Mouse (Mus musculus): ENCODE data around the gene Esr2.

- TF ChIP-seq POLR2A (IDR thresholded peaks at IDR 0.05; ENCODE audit: control insufficient read depth in 1 of 2, insufficient read depth in 1 of 2, low read depth in 1 of 2, low read length in 2 of 2, poor library complexity in 1 of 2), result no peak
- no peak for TF ChIP-seq POLR2AphosphoS2 (IDR thresholded peaks at IDR 0.05; ENCODE audit: low read length)
- TF ChIP-seq MEF2A (IDR thresholded peaks at IDR 0.05; ENCODE audit: extremely low read depth, insufficient replicate concordance, low read depth, low read length, poor library complexity, severe bottlenecking), result no peak
Measured at GRCm38 (mm10) chr12:76136701-76137100, 40.4 kb downstream of the Esr2 start.

Data from MEL (cell line).